Mouse (Mus musculus): ENCODE measurements around the gene Ctse. TPM values are rescaled to one million over a fixed set of nuclear protein-coding genes. Genes with fewer than 3 reads are reported as not detected.
A peak's percentile ranks its signal among the peaks of the same experiment; 100 is the strongest.

Ctse gene
- polyA plus RNA-seq (2012; rRNA removed) (0.11 and 0.17 TPM in 2 replicates), polyA plus RNA-seq (2014; fragmentation: Nextera tagmentation; extraction: Ambion mirVana) (0.44 TPM in 1 of 2 replicates, not detected in the other)

DNA sequence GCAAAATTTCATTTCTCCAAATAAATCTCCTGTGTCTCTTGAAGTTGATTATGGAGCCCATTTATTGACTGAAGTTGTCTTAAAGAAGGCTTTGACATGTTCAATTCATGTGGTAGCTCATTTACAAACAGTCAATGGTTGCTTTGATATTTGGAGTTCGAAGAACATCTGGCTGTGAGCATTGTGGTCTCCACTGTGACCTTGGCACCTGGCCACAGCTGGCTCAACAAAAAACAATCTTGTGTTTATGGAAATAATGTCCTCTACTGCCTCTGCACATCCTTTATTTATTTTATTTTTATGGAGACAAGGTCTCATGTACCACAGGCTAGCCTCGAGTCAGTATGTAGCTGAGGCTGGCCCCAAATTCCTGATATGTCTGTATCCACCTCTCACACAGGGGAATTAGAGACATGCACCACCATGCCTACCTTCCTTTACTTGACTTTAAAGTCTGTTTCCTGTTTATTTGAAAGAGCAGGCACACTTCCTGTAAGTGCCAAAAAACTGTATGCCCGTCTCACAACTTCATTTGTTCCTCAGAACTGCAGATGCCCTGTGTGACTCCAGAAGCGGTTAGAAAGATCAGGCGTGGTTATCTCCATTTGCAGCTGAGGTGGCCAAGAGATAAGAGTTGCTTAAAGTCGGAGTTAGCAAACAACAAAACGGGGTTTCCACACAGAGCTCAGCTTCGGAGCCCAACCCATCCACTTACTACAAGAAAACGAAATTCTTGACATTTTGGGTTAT lies at the start of gene Ctse:
Gene Ctse, plus strand, starts transcription at position 516 of the 750 bp plus-strand sequence.
- no peak for ATAC-seq (ENCODE audit: low FRiP score, low read depth)
- no peak for DNase-seq (ENCODE audit: low spot score)
- no peaks in the 10 kb centered on the region for H3K36me3 ChIP-seq (ENCODE audit: control insufficient read depth, insufficient read depth, low read length)
- no peaks in the 10 kb centered on the region for H3K9me3 ChIP-seq (ENCODE audit: control insufficient read depth, low read length)
- 82% methylated on average over 9 of the region's 9 CpGs for WGBS
- no peak within 1 kb of the TSS for H3K9ac ChIP-seq (ENCODE audit: low read depth, low read length, severe bottlenecking)
- no peaks in the 10 kb centered on the region for H3K4me1 ChIP-seq (ENCODE audit: control insufficient read depth, insufficient read depth, low read length)
- no peak within 1 kb of the TSS for H3K27ac ChIP-seq (replicated peaks; ENCODE audit: low read depth, low read length)
- no peaks in the 10 kb centered on the region for H3K27me3 ChIP-seq (ENCODE audit: control insufficient read depth, insufficient read depth, low read length)
- TF ChIP-seq POLR2A (IDR thresholded peaks at IDR 0.05; ENCODE audit: borderline replicate concordance, extremely low read depth, insufficient read depth, insufficient read length), result no peak
- no peak within 1 kb of the TSS for H3K4me2 ChIP-seq (replicated peaks; ENCODE audit: low read depth, low read length, severe bottlenecking)
- H3K4me3 ChIP-seq (replicated peaks; ENCODE audit: low read length), result no peak within 1 kb of the TSS

- DNase-seq (ENCODE audit: low spot score) (no peak), ATAC-seq (ENCODE audit: low FRiP score, low read depth) (no peak; the same call in 1 of the 2 replicates)
- Histone ChIP-seq H3K9me3 (ENCODE audit: control insufficient read depth, low read length) (no peaks in the 10 kb centered on the region), H3K27ac (replicated peaks; ENCODE audit: low read depth, low read length) (no peak within 1 kb of the TSS), H3K27me3 (ENCODE audit: control insufficient read depth, insufficient read depth, low read length) (no peaks in the 10 kb centered on the region), H3K4me3 (replicated peaks; ENCODE audit: low read length) (no peak within 1 kb of the TSS), H3K9ac (ENCODE audit: low read depth, low read length, severe bottlenecking) (no peak within 1 kb of the TSS), H3K4me1 (ENCODE audit: control insufficient read depth, insufficient read depth, low read length) (no peaks in the 10 kb centered on the region), H3K36me3 (ENCODE audit: control insufficient read depth, insufficient read depth, low read length) (no peaks in the 10 kb centered on the region), H3K4me2 (replicated peaks; ENCODE audit: low read depth, low read length, severe bottlenecking) (peak within 1 kb of the TSS; percentile 36)
- WGBS, result 18% methylated on average over 12 of the region's 12 CpGs
- no peak for TF ChIP-seq POLR2A (IDR thresholded peaks at IDR 0.05; ENCODE audit: borderline replicate concordance, extremely low read depth, insufficient read depth, insufficient read length)
These were observed 39.2 kb upstream of the Ctse start, which contains the start of gene Avpr1b for GRCm38 (mm10) chr1:131598905-131599304. Avpr1b (plus strand) TSS chr1:131599239.

- ATAC-seq (ENCODE audit: low FRiP score, low read depth) (no peak), DNase-seq (ENCODE audit: low spot score) (no peak)
- Histone ChIP-seq H3K4me3 (replicated peaks; ENCODE audit: low read length) (no peak overlapping the region), H3K4me2 (replicated peaks; ENCODE audit: low read depth, low read length, severe bottlenecking) (no peak overlapping the region), H3K4me1 (ENCODE audit: control insufficient read depth, insufficient read depth, low read length) (no peaks in the 10 kb centered on the region), H3K27me3 (ENCODE audit: control insufficient read depth, insufficient read depth, low read length) (no peaks in the 10 kb centered on the region), H3K9me3 (ENCODE audit: control insufficient read depth, low read length) (no peaks in the 10 kb centered on the region), H3K27ac (replicated peaks; ENCODE audit: low read depth, low read length) (no peak overlapping the region), H3K9ac (ENCODE audit: low read depth, low read length, severe bottlenecking) (no peak overlapping the region), H3K36me3 (ENCODE audit: control insufficient read depth, insufficient read depth, low read length) (no peaks in the 10 kb centered on the region)
- 29% methylated on average over 11 of the region's 11 CpGs for WGBS
- TF ChIP-seq POLR2A (IDR thresholded peaks at IDR 0.05; ENCODE audit: borderline replicate concordance, extremely low read depth, insufficient read depth, insufficient read length), result no peak
These were observed 37.8 kb upstream of the Ctse start for GRCm38 (mm10) chr1:131600314-131600713.

DNA sequence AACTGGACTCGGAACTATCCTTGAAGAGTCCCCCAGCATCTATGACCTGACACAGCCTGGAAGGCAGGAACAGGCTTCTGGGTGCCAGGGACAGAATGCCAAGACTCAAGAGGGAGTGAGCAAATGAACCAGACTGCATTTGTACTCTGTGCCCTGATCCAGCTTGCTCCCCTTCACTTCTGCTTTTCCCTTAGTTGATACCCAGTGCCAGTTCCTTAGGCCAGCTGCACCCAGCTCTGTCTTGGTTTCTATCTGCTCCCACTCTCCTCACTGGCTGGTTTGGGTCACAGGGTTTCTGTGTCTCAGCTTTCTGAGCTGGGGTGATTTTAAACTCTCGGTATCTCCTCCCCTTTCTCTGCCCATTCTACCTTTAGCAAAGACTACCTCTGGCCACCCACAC lies 31.4 kb upstream of the Ctse start:
- no peaks in the 10 kb centered on the region for H3K4me1 ChIP-seq (ENCODE audit: control insufficient read depth, insufficient read depth, low read length)
- 81% methylated on average over 2 of the region's 2 CpGs for WGBS

DNA sequence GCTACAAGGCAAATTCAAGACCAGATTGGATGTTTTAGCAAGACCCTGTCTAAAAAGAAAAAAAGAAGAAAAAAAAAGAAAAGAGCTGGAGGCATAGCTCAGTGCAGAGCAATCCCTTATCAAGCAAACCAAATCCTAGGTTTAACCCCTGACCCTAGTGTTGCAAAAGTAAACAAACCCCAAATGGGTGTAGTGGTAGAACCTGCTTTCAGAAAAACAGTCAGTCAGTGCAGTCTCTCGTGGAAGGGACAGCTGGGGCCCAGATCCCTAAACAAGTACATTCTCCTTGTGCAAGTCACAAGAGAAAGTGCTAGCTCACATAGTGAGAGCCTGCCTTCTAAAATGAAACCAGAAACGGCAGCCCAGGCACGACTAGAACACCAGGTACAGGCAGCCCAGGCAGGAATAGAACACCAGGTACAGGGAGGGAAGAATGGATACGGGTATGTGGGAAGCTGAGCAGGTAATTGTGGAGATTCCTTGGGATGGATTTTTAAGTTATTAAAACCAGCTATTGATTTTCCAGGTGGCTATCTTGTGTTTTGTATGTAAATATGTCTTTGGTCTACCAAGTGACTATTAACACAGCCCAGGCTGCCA lies 25.4 kb upstream of the Ctse start:
- 31% methylated on average over 4 of the region's 4 CpGs for WGBS
- Histone ChIP-seq H3K9me3 (ENCODE audit: control insufficient read depth, low read length) (no peaks in the 10 kb centered on the region), H3K36me3 (ENCODE audit: control insufficient read depth, insufficient read depth, low read length) (no peaks in the 10 kb centered on the region), H3K27me3 (ENCODE audit: control insufficient read depth, insufficient read depth, low read length) (no peaks in the 10 kb centered on the region), H3K4me1 (ENCODE audit: control insufficient read depth, insufficient read depth, low read length) (no peaks in the 10 kb centered on the region), H3K27ac (replicated peaks; ENCODE audit: low read depth, low read length) (no peak overlapping the region), H3K4me3 (replicated peaks; ENCODE audit: low read length) (no peak overlapping the region), H3K4me2 (replicated peaks; ENCODE audit: low read depth, low read length, severe bottlenecking) (no peak overlapping the region), H3K9ac (ENCODE audit: low read depth, low read length, severe bottlenecking) (no peak overlapping the region)
- DNase-seq (ENCODE audit: low spot score), result no peak
- no peak for ATAC-seq (ENCODE audit: low FRiP score, low read depth)
- no peak for TF ChIP-seq POLR2A (IDR thresholded peaks at IDR 0.05; ENCODE audit: borderline replicate concordance, extremely low read depth, insufficient read depth, insufficient read length)

More for the DNA sequence above, 31.4 kb upstream of the Ctse start:
- Histone ChIP-seq H3K27me3 (ENCODE audit: control insufficient read depth, insufficient read depth, low read length) (no peaks in the 10 kb centered on the region), H3K36me3 (ENCODE audit: control insufficient read depth, insufficient read depth, low read length) (no peaks in the 10 kb centered on the region), H3K4me2 (replicated peaks; ENCODE audit: low read depth, low read length, severe bottlenecking) (no peak overlapping the region), H3K4me3 (replicated peaks; ENCODE audit: low read length) (no peak overlapping the region), H3K9ac (ENCODE audit: low read depth, low read length, severe bottlenecking) (no peak overlapping the region), H3K9me3 (ENCODE audit: control insufficient read depth, low read length) (no peaks in the 10 kb centered on the region), H3K27ac (replicated peaks; ENCODE audit: low read depth, low read length) (no peak overlapping the region)
- DNase-seq (ENCODE audit: low spot score), result no peak
- no peak for ATAC-seq (ENCODE audit: low FRiP score, low read depth)
- TF ChIP-seq POLR2A (IDR thresholded peaks at IDR 0.05; ENCODE audit: borderline replicate concordance, extremely low read depth, insufficient read depth, insufficient read length), result no peak
